17 mouse cellular contexts compared by ENCODE assay signal in the genomic region with DNA sequence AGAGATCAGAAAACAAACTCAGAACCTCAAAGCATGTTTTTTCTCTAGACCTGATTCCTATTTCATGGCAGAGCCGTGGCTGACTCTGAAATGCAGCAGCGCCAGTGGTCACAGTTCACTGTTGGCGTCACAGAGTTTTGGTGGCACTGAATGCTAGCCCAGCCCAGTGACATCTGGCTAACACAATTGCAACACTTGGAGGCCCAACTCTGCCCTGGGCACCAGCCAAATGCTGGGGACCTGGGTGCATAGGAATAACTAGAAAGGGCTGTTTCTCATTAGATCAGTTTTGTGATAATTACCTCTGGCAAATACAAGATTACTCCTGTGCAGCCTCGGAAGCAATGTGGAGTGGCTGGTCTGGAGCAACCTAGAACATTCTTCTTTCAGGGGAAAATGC. TPM values are rescaled to one million over a fixed set of nuclear protein-coding genes. Genes with fewer than 3 reads are reported as not detected.
DNase-seq lines count a peak whose midpoint lies in the region; TF ChIP-seq lines count a peak whose summit lies in the region.
"Had no signal": no experiment of that assay in that cellular context is flagged by ENCODE, and none has a peak within 500 bp of the region (broad histone marks: within the 10 kb centered on the region; RNA-seq: fewer than 3 reads in every experiment).

No protein-coding gene starts in this region.

- H3K36me3 ChIP-seq in embryonic facial prominence, embryonic 10.5 days (replicated peaks) = no peaks in the 10 kb centered on the region
- H3K36me3 ChIP-seq: forebrain, embryonic 10.5 days; heart, embryonic 10.5 days; limb, embryonic 15.5 days; neural tube, embryonic 15.5 days had no signal

- peak overlapping the region; percentile 63 for H3K27ac ChIP-seq in gastrocnemius, adult 2 months
- no peak overlapping the region for H3K27ac ChIP-seq in embryonic facial prominence, embryonic 10.5 days (replicated peaks)
- H3K27ac ChIP-seq: forebrain, embryonic 10.5 days; heart, embryonic 10.5 days; layer of hippocampus, adult 2 months; limb, embryonic 15.5 days; neural tube, embryonic 15.5 days had no signal

- intact Hi-C loops in gastrocnemius, adult 2 months (cut with DNase I) = no loop called here
- intact Hi-C loops in gastrocnemius, postnatal 14 days (cut with DNase I; ENCODE audit: low total_unique reads) = no loop called here

- no peaks in the 10 kb centered on the region for H3K27me3 ChIP-seq in embryonic facial prominence, embryonic 10.5 days (replicated peaks; ENCODE audit: low read depth, poor library complexity, severe bottlenecking)
- H3K27me3 ChIP-seq: limb, embryonic 15.5 days; neural tube, embryonic 15.5 days had no signal

- no peaks in the 10 kb centered on the region for H3K9me3 ChIP-seq in embryonic facial prominence, embryonic 10.5 days
- H3K9me3 ChIP-seq: forebrain, embryonic 10.5 days; heart, embryonic 10.5 days; limb, embryonic 15.5 days; neural tube, embryonic 15.5 days had no signal

- peak; percentile 47 for DNase-seq in gastrocnemius, adult 2 months
- DNase-seq in gastrocnemius, postnatal 14 days = no peak
- DNase-seq in ovary, postnatal 36 days (ENCODE audit: low spot score) = peak; percentile 4
- no peak for DNase-seq in ovary, postnatal 14 days (ENCODE audit: low spot score)
- peak; percentile 63 for DNase-seq in adrenal gland, postnatal 14 days
- DNase-seq in embryonic facial prominence, embryonic 10.5 days (ENCODE audit: low spot score) = peak; percentile 9
- DNase-seq in kidney, adult 11 months = no peak
- DNase-seq in gastrocnemius, postnatal 4 days (ENCODE audit: low spot score in 2 of 2) = no peak
- DNase-seq: cerebellum, adult 18-20 months; cerebellum, postnatal 36 days had no signal

- H3K4me1 ChIP-seq in embryonic facial prominence, embryonic 10.5 days = peaks cover 6% of the 10 kb centered on the region
- H3K4me1 ChIP-seq: forebrain, embryonic 10.5 days; heart, embryonic 10.5 days; neural tube, embryonic 15.5 days had no signal

- no peak for TF ChIP-seq CTCF in gastrocnemius, adult 2 months (IDR thresholded peaks at IDR 0.05)

- H3K4me3 ChIP-seq in gastrocnemius, adult 2 months = no peak overlapping the region
- H3K4me3 ChIP-seq in embryonic facial prominence, embryonic 10.5 days = no peak overlapping the region
- H3K4me3 ChIP-seq: forebrain, embryonic 10.5 days; heart, embryonic 10.5 days; layer of hippocampus, adult 2 months; limb, embryonic 15.5 days; neural tube, embryonic 15.5 days had no signal

- WGBS in embryonic facial prominence, embryonic 10.5 days = 76% methylated on average over 4 of the region's 4 CpGs

RNA-seq across cellular contexts. Expression of a gene that starts 31.9 kb away (rescaled TPM):
- 10 to 100 TPM; 26.0 to 34.8 TPM for total RNA-seq in gastrocnemius, adult 2 months (2021)
- 10 to 100 TPM; 12.1 to 13.1 TPM for total RNA-seq in gastrocnemius, postnatal 14 days (2021)
- 13.8 and 14.2 TPM in 2 replicates for total RNA-seq in adrenal gland, postnatal 14 days (2021)
- polyA plus RNA-seq in embryonic facial prominence, embryonic 10.5 days (2016; fragmentation: Nextera tagmentation; extraction: Ambion mirVana) = 1.8 and 2.5 TPM in 2 replicates
- 10 to 100 TPM; 15.2 to 17.2 TPM for total RNA-seq in gastrocnemius, postnatal 4 days (2021)
- total RNA-seq: MEL had no signal
- polyA plus RNA-seq: activated CD4-positive, CD25-positive, alpha-beta regulatory T cell, adult 4 months had no signal

Comparison
In these comparisons a context has a peak if more than half of its experiments do, and no peak if none do; other contexts are left out.
1. DNase-seq: peak in gastrocnemius, adult 2 months (single experiment), ovary, postnatal 36 days (single experiment), adrenal gland, postnatal 14 days (single experiment) and embryonic facial prominence, embryonic 10.5 days (single experiment); none in gastrocnemius, postnatal 14 days (single experiment), ovary, postnatal 14 days (single experiment), kidney, adult 11 months (single experiment) and gastrocnemius, postnatal 4 days (0 of 2).